Mouse (Mus musculus): ENCODE results near the gene Sema3f. TPM values are rescaled to one million over a fixed set of nuclear protein-coding genes. Genes with fewer than 3 reads are reported as not detected.

The Sema3f gene
- polyA plus RNA-seq (2014; fragmentation: Nextera tagmentation; extraction: Ambion mirVana), result 30.2 and 33.2 TPM in 2 replicates

- Histone ChIP-seq H3K4me1 (ENCODE audit: control insufficient read depth, insufficient read depth, low read length) (peaks cover 46% of the 10 kb centered on the region), H3K27ac (ENCODE audit: low read length) (peak within 1 kb of the TSS; percentile 92), H3K4me2 (replicated peaks; ENCODE audit: low read depth, low read length) (peak within 1 kb of the TSS; percentile 74), H3K9ac (replicated peaks; ENCODE audit: low read depth, low read length) (peak within 1 kb of the TSS; percentile 81), H3K9me3 (ENCODE audit: control insufficient read depth, low read depth, low read length) (no peaks in the 10 kb centered on the region), H3K27me3 (ENCODE audit: control insufficient read depth, insufficient read depth, low read length) (no peaks in the 10 kb centered on the region), H3K4me3 (ENCODE audit: low read depth, low read length) (peak within 1 kb of the TSS; percentile 84), H3K36me3 (ENCODE audit: control insufficient read depth, insufficient read depth, low read length) (peaks cover 5% of the 10 kb centered on the region; the same call in 1 of the 2 replicates)
- WGBS, result 2% methylated on average over 72 of the region's 86 CpGs
- ATAC-seq (ENCODE audit: insufficient number of reproducible peaks, insufficient read depth, low FRiP score, low read depth), result peak; percentile 78
These were observed at the start of gene Sema3f for GRCm38 (mm10) chr9:107709697-107710483. Gene Sema3f (minus strand): TSS chr9:107710475.

- no peaks in the 10 kb centered on the region for H3K9me3 ChIP-seq (ENCODE audit: control insufficient read depth, low read depth, low read length)
- 94% methylated on average over 6 of the region's 6 CpGs for WGBS
- peaks cover 96% of the 10 kb centered on the region for H3K36me3 ChIP-seq (ENCODE audit: control insufficient read depth, insufficient read depth, low read length)
These were observed 49.3 kb upstream of the Sema3f start for GRCm38 (mm10) chr9:107759593-107759992.

GRCm38 (mm10) chr9:107750378-107750777, 40.1 kb upstream of the Sema3f start:
- Histone ChIP-seq H3K4me2 (replicated peaks; ENCODE audit: low read depth, low read length) (no peak overlapping the region), H3K27me3 (ENCODE audit: control insufficient read depth, insufficient read depth, low read length) (no peaks in the 10 kb centered on the region), H3K9me3 (ENCODE audit: control insufficient read depth, low read depth, low read length) (no peaks in the 10 kb centered on the region; the same call in 1 of the 2 replicates), H3K4me3 (ENCODE audit: low read depth, low read length) (no peak overlapping the region), H3K4me1 (ENCODE audit: control insufficient read depth, insufficient read depth, low read length) (no peaks in the 10 kb centered on the region), H3K36me3 (ENCODE audit: control insufficient read depth, insufficient read depth, low read length) (peaks cover 92% of the 10 kb centered on the region), H3K27ac (ENCODE audit: low read length) (no peak overlapping the region), H3K9ac (replicated peaks; ENCODE audit: low read depth, low read length) (no peak overlapping the region)
- no peak for ATAC-seq (ENCODE audit: insufficient number of reproducible peaks, insufficient read depth, low FRiP score, low read depth)
- WGBS, result 91% methylated on average over 5 of the region's 5 CpGs

More at GRCm38 (mm10) chr9:107759593-107759992, 49.3 kb upstream of the Sema3f start:
- Histone ChIP-seq H3K4me1 (ENCODE audit: control insufficient read depth, insufficient read depth, low read length) (no peaks in the 10 kb centered on the region), H3K27ac (ENCODE audit: low read length) (no peak overlapping the region), H3K4me2 (replicated peaks; ENCODE audit: low read depth, low read length) (no peak overlapping the region), H3K27me3 (ENCODE audit: control insufficient read depth, insufficient read depth, low read length) (no peaks in the 10 kb centered on the region), H3K9ac (replicated peaks; ENCODE audit: low read depth, low read length) (no peak overlapping the region), H3K4me3 (ENCODE audit: low read depth, low read length) (no peak overlapping the region)
- no peak for ATAC-seq (ENCODE audit: insufficient number of reproducible peaks, insufficient read depth, low FRiP score, low read depth)

GRCm38 (mm10) chr9:107748063-107748462, 37.8 kb upstream of the Sema3f start:
- Histone ChIP-seq H3K4me2 (replicated peaks; ENCODE audit: low read depth, low read length) (no peak overlapping the region), H3K36me3 (ENCODE audit: control insufficient read depth, insufficient read depth, low read length) (peaks cover 96% of the 10 kb centered on the region), H3K27me3 (ENCODE audit: control insufficient read depth, insufficient read depth, low read length) (no peaks in the 10 kb centered on the region), H3K27ac (ENCODE audit: low read length) (no peak overlapping the region), H3K4me1 (ENCODE audit: control insufficient read depth, insufficient read depth, low read length) (no peaks in the 10 kb centered on the region), H3K9ac (replicated peaks; ENCODE audit: low read depth, low read length) (no peak overlapping the region), H3K9me3 (ENCODE audit: control insufficient read depth, low read depth, low read length) (no peaks in the 10 kb centered on the region; the same call in 1 of the 2 replicates), H3K4me3 (ENCODE audit: low read depth, low read length) (no peak overlapping the region)
- ATAC-seq (ENCODE audit: insufficient number of reproducible peaks, insufficient read depth, low FRiP score, low read depth), result no peak
- WGBS, result 97% methylated on average over 3 of the region's 3 CpGs

- 86% methylated on average over 1 of the region's 1 CpGs for WGBS
- Histone ChIP-seq H3K27me3 (ENCODE audit: control insufficient read depth, insufficient read depth, low read length) (no peaks in the 10 kb centered on the region), H3K4me3 (ENCODE audit: low read depth, low read length) (no peak overlapping the region), H3K4me1 (ENCODE audit: control insufficient read depth, insufficient read depth, low read length) (no peaks in the 10 kb centered on the region), H3K36me3 (ENCODE audit: control insufficient read depth, insufficient read depth, low read length) (peaks cover 97% of the 10 kb centered on the region), H3K27ac (ENCODE audit: low read length) (no peak overlapping the region), H3K9me3 (ENCODE audit: control insufficient read depth, low read depth, low read length) (no peaks in the 10 kb centered on the region; the same call in 1 of the 2 replicates), H3K4me2 (replicated peaks; ENCODE audit: low read depth, low read length) (no peak overlapping the region), H3K9ac (replicated peaks; ENCODE audit: low read depth, low read length) (no peak overlapping the region)
- ATAC-seq (ENCODE audit: insufficient number of reproducible peaks, insufficient read depth, low FRiP score, low read depth), result no peak
These were observed 37.0 kb upstream of the Sema3f start for GRCm38 (mm10) chr9:107747310-107747709.

GRCm38 (mm10) chr9:107746679-107747078, 36.4 kb upstream of the Sema3f start:
- H3K4me3 ChIP-seq (ENCODE audit: low read depth, low read length), result no peak overlapping the region
- H3K9ac ChIP-seq (replicated peaks; ENCODE audit: low read depth, low read length), result no peak overlapping the region
- H3K9me3 ChIP-seq (ENCODE audit: control insufficient read depth, low read depth, low read length), result no peaks in the 10 kb centered on the region; the same call in 1 of the 2 replicates
- no peak overlapping the region for H3K4me2 ChIP-seq (replicated peaks; ENCODE audit: low read depth, low read length)
- H3K36me3 ChIP-seq (ENCODE audit: control insufficient read depth, insufficient read depth, low read length), result peaks cover 97% of the 10 kb centered on the region
- 92% methylated on average over 3 of the region's 3 CpGs for WGBS
- ATAC-seq (ENCODE audit: insufficient number of reproducible peaks, insufficient read depth, low FRiP score, low read depth), result no peak
- no peaks in the 10 kb centered on the region for H3K27me3 ChIP-seq (ENCODE audit: control insufficient read depth, insufficient read depth, low read length)
- H3K4me1 ChIP-seq (ENCODE audit: control insufficient read depth, insufficient read depth, low read length), result no peaks in the 10 kb centered on the region
- no peak overlapping the region for H3K27ac ChIP-seq (ENCODE audit: low read length)

GRCm38 (mm10) chr9:107744061-107744460, 33.8 kb upstream of the Sema3f start:
- H3K4me3 ChIP-seq (ENCODE audit: low read depth, low read length), result no peak overlapping the region
- WGBS, result 91% methylated on average over 6 of the region's 6 CpGs
- H3K4me2 ChIP-seq (replicated peaks; ENCODE audit: low read depth, low read length), result no peak overlapping the region
- H3K36me3 ChIP-seq (ENCODE audit: control insufficient read depth, insufficient read depth, low read length), result peaks cover 97% of the 10 kb centered on the region
- no peak for ATAC-seq (ENCODE audit: insufficient number of reproducible peaks, insufficient read depth, low FRiP score, low read depth)
- no peak overlapping the region for H3K9ac ChIP-seq (replicated peaks; ENCODE audit: low read depth, low read length)
- no peaks in the 10 kb centered on the region for H3K27me3 ChIP-seq (ENCODE audit: control insufficient read depth, insufficient read depth, low read length)
- no peaks in the 10 kb centered on the region; the same call in 1 of the 2 replicates for H3K9me3 ChIP-seq (ENCODE audit: control insufficient read depth, low read depth, low read length)
- no peak overlapping the region for H3K27ac ChIP-seq (ENCODE audit: low read length)
- no peaks in the 10 kb centered on the region for H3K4me1 ChIP-seq (ENCODE audit: control insufficient read depth, insufficient read depth, low read length)

- H3K4me1 ChIP-seq (ENCODE audit: control insufficient read depth, insufficient read depth, low read length), result peaks cover 23% of the 10 kb centered on the region
- H3K4me3 ChIP-seq (ENCODE audit: low read depth, low read length), result no peak overlapping the region
- WGBS, result 53% methylated on average over 4 of the region's 4 CpGs
- H3K36me3 ChIP-seq (ENCODE audit: control insufficient read depth, insufficient read depth, low read length), result peaks cover 56% of the 10 kb centered on the region
- no peaks in the 10 kb centered on the region for H3K27me3 ChIP-seq (ENCODE audit: control insufficient read depth, insufficient read depth, low read length)
- no peaks in the 10 kb centered on the region for H3K9me3 ChIP-seq (ENCODE audit: control insufficient read depth, low read depth, low read length)
- no peak overlapping the region for H3K27ac ChIP-seq (ENCODE audit: low read length)
- peak; percentile 6; the same call in 1 of the 2 replicates for ATAC-seq (ENCODE audit: insufficient number of reproducible peaks, insufficient read depth, low FRiP score, low read depth)
- H3K9ac ChIP-seq (replicated peaks; ENCODE audit: low read depth, low read length), result no peak overlapping the region
- H3K4me2 ChIP-seq (replicated peaks; ENCODE audit: low read depth, low read length), result no peak overlapping the region
These were observed 28.5 kb upstream of the Sema3f start for GRCm38 (mm10) chr9:107738841-107739202.

Data from stomach, embryonic 14.5 days (tissue).